ENCODE assay signal across 23 mouse cellular contexts in genomic region chr11:61809793-61810192, GRCm38 (mm10). TPM values are rescaled to one million over a fixed set of nuclear protein-coding genes. Genes with fewer than 3 reads are reported as not detected.
A peak's percentile ranks its signal among the peaks of the same experiment; 100 is the strongest.
DNase-seq lines count a peak whose midpoint lies in the region; ATAC-seq and TF ChIP-seq lines count a peak whose summit lies in the region.
"Had no signal": no experiment of that assay in that cellular context is flagged by ENCODE, and none has a peak within 500 bp of the region (broad histone marks: within the 10 kb centered on the region; RNA-seq: fewer than 3 reads in every experiment).

No protein-coding gene starts in this region.

- H3K4me3 ChIP-seq in kidney, postnatal 0 days (replicated peaks; ENCODE audit: low read depth, low read length), result no peak overlapping the region
- no peak overlapping the region for H3K4me3 ChIP-seq in neural tube, embryonic 15.5 days (replicated peaks)
- H3K4me3 ChIP-seq: heart, embryonic 13.5 days; limb, embryonic 10.5 days; midbrain, embryonic 12.5 days; stomach, embryonic 15.5 days had no signal

- ATAC-seq in kidney, postnatal 0 days (replicated peaks; ENCODE audit: low FRiP score, low read depth), result no peak
- ATAC-seq in neural tube, embryonic 15.5 days (ENCODE audit: low FRiP score), result no peak
- ATAC-seq: liver, postnatal 0 days had no signal

- H3K4me1 ChIP-seq in kidney, postnatal 0 days (replicated peaks; ENCODE audit: insufficient read depth, low read length), result no peaks in the 10 kb centered on the region
- no peaks in the 10 kb centered on the region for H3K4me1 ChIP-seq in neural tube, embryonic 15.5 days
- H3K4me1 ChIP-seq: limb, embryonic 10.5 days; stomach, embryonic 15.5 days had no signal

- H3K27ac ChIP-seq in kidney, postnatal 0 days, result no peak overlapping the region
- no peak overlapping the region for H3K27ac ChIP-seq in neural tube, embryonic 15.5 days (replicated peaks)
- H3K27ac ChIP-seq: heart, embryonic 13.5 days; limb, embryonic 10.5 days; midbrain, embryonic 12.5 days; stomach, embryonic 15.5 days had no signal

- 64% methylated on average over 4 of the region's 4 CpGs for WGBS in kidney, postnatal 0 days
- 15% methylated on average over 4 of the region's 4 CpGs for WGBS in neural tube, embryonic 15.5 days

- peak; percentile 4 for DNase-seq in kidney, postnatal 0 days (ENCODE audit: low spot score)
- no peak for DNase-seq in kidney, adult 9 months
- peak; percentile 14 for DNase-seq in neural tube, embryonic 10.5 days (ENCODE audit: extremely low spot score, low spot score)
- peak; percentile 44 for DNase-seq in embryo, embryonic 10.5 days (ENCODE audit: low spot score)
- no peak for DNase-seq in right cerebral cortex, postnatal 25 days
- no peak for DNase-seq in adipocyte (ENCODE audit: low spot score)
- DNase-seq: adrenal gland, postnatal 10 days; cerebellum, postnatal 10 days; gastrocnemius, postnatal 14 days; heart, adult 18-20 months; kidney, adult 11 months; kidney, postnatal 14 days; liver, postnatal 0 days; lung, postnatal 36 days; right cerebral cortex, adult 18-20 months; thymus, adult 18-20 months; thymus, postnatal 4 days had no signal

- no peaks in the 10 kb centered on the region for H3K27me3 ChIP-seq in kidney, postnatal 0 days (ENCODE audit: insufficient read depth, low read length)
- H3K27me3 ChIP-seq in neural tube, embryonic 15.5 days (replicated peaks), result no peaks in the 10 kb centered on the region
- H3K27me3 ChIP-seq: CH12.LX; heart, embryonic 13.5 days; midbrain, embryonic 12.5 days; stomach, embryonic 15.5 days had no signal

- H3K4me2 ChIP-seq in kidney, postnatal 0 days (ENCODE audit: low read length), result no peak overlapping the region
- H3K4me2 ChIP-seq in neural tube, embryonic 15.5 days, result no peak overlapping the region
- H3K4me2 ChIP-seq: heart, embryonic 13.5 days; midbrain, embryonic 12.5 days; stomach, embryonic 15.5 days had no signal

- no peak overlapping the region for H3K9ac ChIP-seq in kidney, postnatal 0 days (ENCODE audit: low read depth, low read length)
- H3K9ac ChIP-seq in neural tube, embryonic 15.5 days (replicated peaks), result no peak overlapping the region
- H3K9ac ChIP-seq: heart, embryonic 13.5 days; liver, postnatal 0 days; midbrain, embryonic 12.5 days; stomach, embryonic 15.5 days had no signal

- TF ChIP-seq CTCF in kidney, postnatal 0 days (IDR thresholded peaks at IDR 0.05; ENCODE audit: low read depth), result no peak

- no peaks in the 10 kb centered on the region for H3K9me3 ChIP-seq in kidney, postnatal 0 days (replicated peaks; ENCODE audit: low read length)
- no peaks in the 10 kb centered on the region for H3K9me3 ChIP-seq in neural tube, embryonic 15.5 days (replicated peaks)
- H3K9me3 ChIP-seq: heart, embryonic 13.5 days; limb, embryonic 10.5 days; midbrain, embryonic 12.5 days; stomach, embryonic 15.5 days had no signal

- H3K36me3 ChIP-seq in kidney, postnatal 0 days (ENCODE audit: insufficient read depth, low read length), result peaks cover 36% of the 10 kb centered on the region
- peaks cover 75% of the 10 kb centered on the region for H3K36me3 ChIP-seq in neural tube, embryonic 15.5 days

RNA-seq across cellular contexts. Expression of gene Ulk2, which starts 45.1 kb away (rescaled TPM):
- 9.7 and 10.8 TPM in 2 replicates for polyA plus RNA-seq in kidney, postnatal 0 days (2015; fragmentation: Nextera tagmentation; extraction: Ambion mirVana)
- polyA plus RNA-seq in neural tube, embryonic 15.5 days (2015; fragmentation: Nextera tagmentation; extraction: Ambion mirVana), result 28.9 and 31.4 TPM in 2 replicates

RNA-seq across cellular contexts. Expression of gene Prpsap2, which starts 47.9 kb away (rescaled TPM):
- 27.8 and 28.2 TPM in 2 replicates for polyA plus RNA-seq in kidney, postnatal 0 days (2015; fragmentation: Nextera tagmentation; extraction: Ambion mirVana)
- 43.1 and 49.8 TPM in 2 replicates for polyA plus RNA-seq in neural tube, embryonic 15.5 days (2015; fragmentation: Nextera tagmentation; extraction: Ambion mirVana)

Comparison
In these comparisons a context has a peak if more than half of its experiments do, and no peak if none do; other contexts are left out.
1. DNase-seq: peak in kidney, postnatal 0 days (single experiment), neural tube, embryonic 10.5 days (single experiment) and embryo, embryonic 10.5 days (single experiment); none in kidney, adult 9 months (single experiment), right cerebral cortex, postnatal 25 days (single experiment) and adipocyte (single experiment).